Mouse (Mus musculus) hematopoietic stem cell, adult 5-6 weeks (primary cell): Measurements from ENCODE around the gene Stat4. TPM values are rescaled to one million over a fixed set of nuclear protein-coding genes. Genes with fewer than 3 reads are reported as not detected.
"Not testable (repeated sequence)": the region's sequence is repeated elsewhere in the genome, so short reads cannot be mapped to it uniquely, and the experiment has no call there.

Experiments used
- ATAC-seq, 2 experiments: fragments of 125-278 bp in 1 of 2; replicated peaks in 1 of 2; 2 replicates each; pipeline ENCODE4 v1.8.0; 2016 to 2017; ENCODE audit warnings: inconsistent platforms in 2 of 2, mild to moderate bottlenecking in 2 of 2, moderate number of reproducible peaks in 2 of 2, low read depth in 1 of 2, moderate TSS enrichment in 1 of 2; ENCODE audit not compliant: low FRiP score in 2 of 2, poor library complexity in 2 of 2, severe bottlenecking in 2 of 2, insufficient read depth in 1 of 2, low TSS enrichment in 1 of 2
- total RNA-seq: library from RNA; stranded (forward); fragments of 172-1452, 232-1000 nt; gene quantifications from 2 replicates; pipeline ENCODE4 v1.2.3, GENCODE M21; 2017

Stat4 gene
- total RNA-seq, 1 experiment from 2014 or later: 84.6 TPM

- peak; percentile 29 to 43; a peak in 3 of 4 replicates for ATAC-seq
Measured at GRCm38 (mm10) chr1:52012757-52013156, 25.8 kb downstream of the Stat4 start.

DNA sequence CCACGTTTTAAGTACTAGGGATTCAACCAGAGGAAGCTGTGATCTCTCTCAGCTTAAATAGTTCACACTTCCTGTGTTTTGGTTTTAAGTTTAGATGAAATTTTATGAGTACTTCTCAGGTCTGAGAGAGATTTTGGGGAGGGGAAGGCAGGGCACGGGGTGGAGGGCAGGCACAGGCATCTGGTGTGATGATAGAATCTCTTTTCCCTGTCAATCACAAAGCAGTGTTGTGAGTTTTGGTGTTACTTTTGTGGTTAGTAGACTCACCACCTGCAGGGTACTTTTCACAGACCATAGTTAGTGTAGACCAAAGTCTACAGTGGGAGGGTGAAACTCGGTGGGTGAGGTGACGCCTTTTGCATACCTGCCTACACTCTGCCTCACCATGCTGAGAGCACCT lies 32.7 kb downstream of the Stat4 start:
- peak; percentile 22 to 57; a peak in 2 of 4 replicates for ATAC-seq

DNA sequence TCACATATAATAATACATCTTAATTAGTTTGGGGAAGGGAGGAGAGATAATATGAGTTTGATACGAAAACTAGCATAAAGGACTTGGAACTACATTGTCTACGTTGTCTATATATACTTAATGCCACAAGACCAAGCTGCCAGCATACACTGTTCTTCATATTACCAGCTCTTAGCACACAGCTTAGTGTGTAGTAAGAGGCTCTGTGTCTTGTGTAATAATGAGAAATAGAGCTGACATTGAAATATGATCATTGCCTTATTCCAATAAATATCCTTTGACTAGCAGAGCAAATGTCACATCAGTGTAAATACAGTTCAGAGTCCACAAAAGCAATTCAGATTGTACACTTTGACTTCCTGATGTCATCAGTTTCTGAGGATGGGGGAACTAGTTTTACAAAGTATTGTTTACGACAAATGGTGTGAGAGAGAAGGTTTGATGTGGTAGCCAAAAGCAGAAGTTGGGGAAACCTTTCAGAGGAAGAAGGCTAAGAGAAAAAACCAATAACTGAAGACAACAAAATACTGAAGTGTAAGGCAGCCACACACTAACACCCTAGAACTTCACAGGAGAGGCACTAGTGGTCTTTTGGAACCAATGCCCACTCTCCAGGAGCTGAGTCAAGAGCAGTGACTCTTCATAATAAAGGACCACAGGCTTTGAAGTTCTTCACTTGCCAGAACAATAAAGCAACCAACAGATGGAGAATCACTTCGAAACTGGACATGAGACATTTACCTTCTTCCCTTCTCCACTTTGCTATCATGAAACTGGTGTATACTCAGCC lies 35.2 kb downstream of the Stat4 start:
- peak; percentile 87 to 89 for ATAC-seq

- ATAC-seq: no peak
Measured at GRCm38 (mm10) chr1:52028686-52029085, 41.7 kb downstream of the Stat4 start.

DNA sequence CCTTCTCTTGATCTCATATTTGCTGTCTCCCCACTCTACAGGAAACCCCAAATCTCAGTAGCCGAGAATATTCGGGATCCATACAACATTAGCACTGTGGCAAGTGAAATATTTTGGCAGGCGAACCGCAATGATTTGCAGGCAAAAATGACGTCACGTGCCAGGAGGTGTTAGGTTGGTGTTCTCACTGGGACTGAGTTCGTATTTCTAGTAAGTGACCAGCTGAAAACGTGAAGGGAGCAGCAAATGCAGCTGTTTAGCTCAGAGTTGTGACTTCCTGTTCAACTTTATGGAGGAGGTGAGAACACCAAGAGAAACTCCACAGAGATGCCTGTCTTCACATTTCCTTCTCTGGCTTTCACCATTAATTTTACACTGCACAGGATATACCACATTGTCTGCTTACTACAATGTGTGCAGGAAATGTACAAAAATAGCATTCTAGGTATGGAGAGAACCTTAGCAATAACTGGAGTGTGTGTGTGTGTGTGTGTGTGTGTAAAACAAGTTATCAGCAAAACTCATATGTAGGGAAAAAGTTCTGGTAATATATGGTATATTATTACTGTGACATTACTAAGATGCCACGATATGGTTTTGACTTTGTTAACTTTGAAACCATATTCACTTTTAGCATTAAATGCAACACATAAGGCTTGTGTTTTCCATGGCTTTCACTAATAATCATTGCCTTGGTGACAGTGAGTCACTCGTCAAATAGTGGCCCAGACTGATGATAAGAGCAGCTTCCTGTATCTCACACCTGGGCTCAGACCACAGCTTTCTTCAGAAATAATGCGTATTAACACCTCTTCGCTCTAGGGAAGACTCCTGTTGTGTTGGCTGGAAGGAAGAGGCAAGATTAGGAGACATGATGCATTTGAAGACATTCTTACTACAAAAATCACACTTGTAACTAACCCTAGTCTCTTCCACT lies 48.1 kb downstream of the Stat4 start:
- no peak for ATAC-seq

DNA sequence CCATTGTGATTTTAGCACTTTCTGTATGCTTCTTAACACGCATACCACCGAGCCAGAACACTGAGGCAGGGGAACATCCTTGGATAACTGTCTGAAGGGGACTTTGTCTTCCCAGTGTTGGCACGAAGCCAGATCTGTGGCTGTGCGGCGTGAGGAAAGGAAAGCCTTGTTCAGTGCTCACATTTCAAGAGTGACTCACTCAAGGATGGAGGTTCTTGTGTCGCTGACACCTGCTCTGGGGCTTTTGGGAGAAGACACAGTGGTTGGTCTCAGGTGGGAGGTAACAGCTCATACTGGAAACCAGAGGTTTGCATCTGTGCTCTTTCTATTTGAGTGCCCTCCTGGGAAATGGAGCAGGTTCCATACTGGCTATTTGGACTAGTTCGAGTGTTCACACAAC lies 52.2 kb downstream of the Stat4 start:
- no peak for ATAC-seq

- ATAC-seq: no peak
Measured at GRCm38 (mm10) chr1:52039626-52040025, 52.7 kb downstream of the Stat4 start.

- ATAC-seq: no peak
Measured at GRCm38 (mm10) chr1:52040366-52041061, 53.6 kb downstream of the Stat4 start.

GRCm38 (mm10) chr1:52043191-52043590 lies 56.2 kb downstream of the Stat4 start:
- ATAC-seq: no peak

DNA sequence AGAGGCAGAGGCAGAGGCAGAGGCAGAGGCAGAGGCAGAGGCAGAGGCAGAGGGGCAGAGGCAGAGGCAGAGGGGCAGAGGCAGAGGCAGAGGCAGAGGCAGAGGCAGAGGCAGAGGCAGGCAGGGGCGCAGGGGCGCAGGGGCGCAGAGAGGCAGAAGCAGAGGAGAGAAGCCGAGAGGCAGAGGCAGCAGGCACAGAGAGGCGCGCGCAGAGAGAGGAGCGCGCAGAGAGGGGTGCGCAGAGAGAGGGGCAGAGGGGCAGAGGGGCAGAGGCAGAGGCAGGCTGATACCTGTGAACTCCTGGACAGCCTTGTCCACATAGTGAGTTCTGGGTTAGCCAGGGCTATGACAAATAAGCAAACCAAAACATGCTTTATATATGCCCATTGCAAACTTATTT lies 59.9 kb downstream of the Stat4 start:
- not testable (repeated sequence) for ATAC-seq

DNA sequence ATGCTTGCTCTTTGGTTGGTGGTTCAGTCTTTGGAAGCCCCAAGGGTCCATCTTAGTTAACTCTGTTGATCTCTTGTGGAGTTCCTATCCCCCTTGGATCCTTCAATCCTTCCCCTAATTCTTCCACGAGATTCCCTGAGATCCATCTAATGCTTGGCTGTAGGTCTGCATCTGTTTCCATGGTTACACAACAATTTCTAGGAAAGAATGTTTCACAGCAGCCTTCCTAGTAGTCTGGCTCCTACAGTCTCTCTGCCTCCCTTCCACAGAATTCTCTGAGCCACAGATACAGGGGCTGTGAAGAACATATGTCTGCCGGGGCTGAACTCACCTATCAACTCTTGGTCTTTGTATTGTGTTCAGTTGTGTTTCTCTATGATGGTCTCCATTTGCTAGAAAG lies 61.8 kb downstream of the Stat4 start:
- ATAC-seq: no peak

DNA sequence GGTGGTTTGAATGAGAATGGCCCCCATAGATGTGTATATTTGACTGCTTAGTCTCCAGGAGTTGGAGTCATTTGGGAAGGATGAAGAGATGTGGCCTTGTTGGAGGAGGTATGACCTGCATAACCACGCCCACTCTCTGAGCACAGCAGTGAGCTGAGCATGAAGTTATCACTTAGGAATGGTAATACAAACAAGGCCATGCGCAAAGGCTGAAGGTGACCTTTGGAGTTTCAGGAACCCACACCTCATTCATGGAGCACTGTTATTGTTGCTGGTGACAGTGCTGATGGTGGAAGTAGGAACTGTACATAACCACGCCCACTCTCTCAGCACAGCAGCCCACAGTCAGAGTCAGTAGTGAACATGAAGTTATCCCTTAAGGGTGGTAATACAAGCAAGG lies 62.9 kb downstream of the Stat4 start:
- no peak for ATAC-seq

- no peak for ATAC-seq
Measured at GRCm38 (mm10) chr1:52051542-52051941, 64.6 kb downstream of the Stat4 start.

DNA sequence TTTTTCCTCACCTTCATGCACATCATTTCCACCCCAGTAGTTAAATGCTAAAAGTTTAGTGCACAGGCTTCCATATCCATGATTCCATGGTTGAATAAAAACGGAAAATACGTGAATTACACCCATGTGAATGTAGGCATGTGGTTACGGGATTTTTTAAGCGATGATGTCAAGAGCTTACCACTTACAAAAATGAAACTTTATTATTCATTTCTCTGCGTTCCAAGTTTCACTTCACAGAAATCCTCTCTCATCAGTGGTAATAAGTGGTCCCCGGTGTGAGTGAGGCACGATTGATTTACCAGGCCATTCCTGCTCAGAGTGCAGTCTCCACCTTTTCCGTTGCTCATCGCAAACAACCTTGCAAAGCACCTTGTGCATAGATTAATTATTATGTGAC lies 66.0 kb downstream of the Stat4 start:
- no peak for ATAC-seq

- no peak for ATAC-seq
Measured at GRCm38 (mm10) chr1:52055947-52056346, 69.0 kb downstream of the Stat4 start.

GRCm38 (mm10) chr1:52057153-52057552 lies 70.2 kb downstream of the Stat4 start:
- no peak for ATAC-seq

DNA sequence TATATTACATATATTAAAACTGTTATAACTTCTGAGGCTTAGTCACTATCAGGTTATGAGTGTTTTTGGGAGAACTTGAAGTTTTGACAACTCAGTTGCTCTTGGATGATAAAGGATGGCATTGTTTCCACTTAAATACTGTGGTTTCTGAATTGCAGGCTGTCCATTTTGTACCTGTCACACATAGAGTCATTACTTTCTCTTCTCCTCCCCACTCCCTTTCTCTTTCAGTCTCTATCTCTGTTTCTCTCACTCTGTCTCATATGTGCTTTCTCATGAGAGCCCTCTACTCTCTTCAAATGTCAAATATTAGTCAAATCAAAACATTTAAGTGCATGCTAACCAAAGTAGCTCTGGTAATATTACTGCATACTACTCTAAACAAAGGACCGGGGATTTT lies 79.3 kb downstream of the Stat4 start:
- ATAC-seq: no peak

DNA sequence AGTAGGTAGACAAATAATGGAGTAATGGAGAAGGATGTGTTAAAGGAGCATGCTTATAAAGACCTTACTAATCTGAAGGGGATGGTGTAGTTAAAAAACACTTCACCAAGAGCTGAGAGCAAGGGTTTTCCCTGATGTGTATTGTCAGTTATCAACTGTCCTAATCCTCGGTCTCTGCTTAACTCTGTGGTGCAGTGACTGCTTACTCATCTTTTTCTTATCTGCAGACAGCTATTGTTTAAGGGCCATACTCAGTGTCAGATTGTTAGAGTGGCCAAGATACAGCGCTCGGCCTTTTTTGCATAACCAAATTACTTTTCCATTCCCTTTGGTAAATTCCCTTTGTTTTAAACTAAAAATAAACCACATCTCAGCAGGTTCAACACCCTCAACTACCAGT lies 79.7 kb downstream of the Stat4 start:
- ATAC-seq: no peak
